Mouse (Mus musculus): Measurements from ENCODE around the gene Cox5a. TPM values are rescaled to one million over a fixed set of nuclear protein-coding genes. Genes with fewer than 3 reads are reported as not detected.

Cox5a gene
- polyA plus RNA-seq, 1 experiment from 2014 or later: 1,523 TPM

DNA sequence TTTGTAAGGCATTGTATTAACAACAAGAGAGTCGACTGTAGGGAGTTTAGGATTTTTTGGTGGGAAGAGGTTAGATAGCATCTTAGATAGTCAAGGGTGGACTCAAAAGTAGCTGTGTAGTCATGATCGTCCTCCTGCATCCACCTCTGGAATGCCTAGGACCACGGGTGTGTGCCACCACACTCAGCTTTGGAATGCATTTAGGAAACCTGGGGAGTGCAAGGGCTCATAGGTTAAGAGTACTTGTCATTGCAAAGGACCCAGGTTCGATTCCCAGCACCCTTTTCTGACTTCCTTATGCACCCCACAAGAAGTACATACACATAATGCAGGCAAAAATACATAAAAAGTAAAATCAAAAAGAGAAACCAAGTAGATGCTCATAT, 1.8 kb downstream of the Cox5a start:
- TF ChIP-seq CTCF (IDR thresholded peaks at IDR 0.05; ENCODE audit: low read depth): no peak
- Histone ChIP-seq H3K9ac (ENCODE audit: low read depth, low read length) (no peak overlapping the region), H3K27ac (ENCODE audit: low read depth, low read length) (no peak overlapping the region), H3K27me3 (replicated peaks; ENCODE audit: control insufficient read depth, insufficient read depth, low read length) (no peaks in the 10 kb centered on the region), H3K9me3 (ENCODE audit: control insufficient read depth) (no peaks in the 10 kb centered on the region), H3K4me2 (replicated peaks; ENCODE audit: low read depth) (peak overlapping the region; percentile 76), H3K4me1 (replicated peaks; ENCODE audit: control insufficient read depth, insufficient read depth, low read length) (peaks cover 21% of the 10 kb centered on the region; the same call in 1 of the 2 replicates), H3K4me3 (ENCODE audit: low read depth, low read length) (peak overlapping the region; percentile 96), H3K36me3 (ENCODE audit: control insufficient read depth, insufficient read depth) (no peaks in the 10 kb centered on the region; the same call in 1 of the 2 replicates)
- no peak for ATAC-seq
- 55% methylated on average over 4 of the region's 4 CpGs for WGBS

DNA sequence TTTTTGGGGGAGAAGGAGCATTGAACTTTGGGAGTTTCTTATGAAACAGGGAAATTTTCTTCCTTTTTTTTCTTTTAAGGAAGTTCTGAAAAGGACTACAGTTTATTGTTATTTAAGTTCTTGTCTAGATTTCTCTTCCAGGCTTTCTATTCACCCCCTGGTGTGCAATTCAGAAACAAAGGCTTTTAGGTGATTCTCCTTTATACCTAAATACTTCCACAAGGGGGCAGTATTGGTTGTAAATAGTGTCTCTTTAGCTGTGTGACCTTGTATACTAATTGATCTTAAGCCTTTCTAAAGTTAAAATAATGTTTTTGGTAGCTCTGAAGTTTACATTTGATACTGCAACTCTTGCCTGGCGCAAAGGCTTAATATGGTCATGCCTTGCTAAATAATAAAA, 2.7 kb downstream of the Cox5a start:
- Histone ChIP-seq H3K9me3 (ENCODE audit: control insufficient read depth) (no peaks in the 10 kb centered on the region), H3K27me3 (replicated peaks; ENCODE audit: control insufficient read depth, insufficient read depth, low read length) (no peaks in the 10 kb centered on the region), H3K4me2 (replicated peaks; ENCODE audit: low read depth) (0 out of 2 replicates have a peak overlapping the region, but pooled peaks have one; percentile 17), H3K36me3 (ENCODE audit: control insufficient read depth, insufficient read depth) (peaks cover under 1% of the 10 kb centered on the region), H3K4me3 (ENCODE audit: low read depth, low read length) (no peak overlapping the region), H3K4me1 (replicated peaks; ENCODE audit: control insufficient read depth, insufficient read depth, low read length) (peaks cover 21% of the 10 kb centered on the region; the same call in 1 of the 2 replicates), H3K9ac (ENCODE audit: low read depth, low read length) (no peak overlapping the region), H3K27ac (ENCODE audit: low read depth, low read length) (no peak overlapping the region)
- WGBS: 75% methylated on average over 1 of the region's 1 CpGs
- ATAC-seq: no peak
- TF ChIP-seq CTCF (IDR thresholded peaks at IDR 0.05; ENCODE audit: low read depth): peak; percentile 73

DNA sequence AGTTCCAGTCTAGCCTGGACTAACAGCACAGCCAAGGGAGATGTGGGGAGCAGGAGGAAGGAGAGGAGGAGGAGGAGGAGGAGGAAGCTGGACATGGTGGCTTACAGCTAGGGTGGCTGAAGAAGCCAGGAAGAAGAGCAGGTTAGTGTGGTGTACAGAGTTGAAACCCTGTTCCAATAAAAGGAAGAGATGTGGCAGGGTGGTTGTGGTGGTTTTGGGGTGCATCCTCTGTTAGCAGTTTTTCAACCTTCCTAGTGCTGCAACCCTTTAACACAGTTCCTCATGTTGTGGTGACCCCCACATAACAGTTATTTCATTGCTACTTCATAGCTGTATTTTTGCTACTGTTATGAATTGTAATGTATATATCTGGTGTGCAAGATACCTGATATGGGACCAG, 3.4 kb downstream of the Cox5a start:
- peaks cover 21% of the 10 kb centered on the region; the same call in 1 of the 2 replicates for H3K4me1 ChIP-seq (replicated peaks; ENCODE audit: control insufficient read depth, insufficient read depth, low read length)
- H3K4me3 ChIP-seq (ENCODE audit: low read depth, low read length): no peak overlapping the region
- H3K27me3 ChIP-seq (replicated peaks; ENCODE audit: control insufficient read depth, insufficient read depth, low read length): no peaks in the 10 kb centered on the region
- H3K4me2 ChIP-seq (replicated peaks; ENCODE audit: low read depth): 0 out of 2 replicates have a peak overlapping the region, but pooled peaks have one; percentile 17
- no peak for ATAC-seq
- peaks cover 4% of the 10 kb centered on the region for H3K36me3 ChIP-seq (ENCODE audit: control insufficient read depth, insufficient read depth)
- no peak overlapping the region for H3K9ac ChIP-seq (ENCODE audit: low read depth, low read length)
- no peak overlapping the region for H3K27ac ChIP-seq (ENCODE audit: low read depth, low read length)
- H3K9me3 ChIP-seq (ENCODE audit: control insufficient read depth): no peaks in the 10 kb centered on the region
- TF ChIP-seq CTCF (IDR thresholded peaks at IDR 0.05; ENCODE audit: low read depth): no peak

DNA sequence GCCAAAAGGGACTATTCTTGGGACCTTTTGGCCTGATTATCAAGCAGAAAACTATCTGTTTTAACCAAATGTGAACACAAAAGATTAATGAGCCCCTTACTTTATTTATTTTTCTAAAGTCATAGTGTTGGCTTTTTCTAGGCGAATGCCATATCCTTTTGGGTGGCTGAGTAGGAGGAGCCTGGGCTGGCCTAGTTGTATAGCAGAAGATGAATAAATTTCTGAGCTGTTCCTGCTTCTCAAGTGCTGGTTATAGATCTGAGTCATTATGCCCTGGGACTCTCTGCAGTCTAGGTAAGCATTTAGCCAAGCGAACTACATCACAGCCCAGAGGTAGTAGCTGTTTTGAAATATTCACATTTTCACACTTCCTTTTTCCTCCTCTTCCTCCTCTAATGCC, 4.4 kb downstream of the Cox5a start:
- TF ChIP-seq CTCF (IDR thresholded peaks at IDR 0.05; ENCODE audit: low read depth): no peak
- Histone ChIP-seq H3K9ac (ENCODE audit: low read depth, low read length) (no peak overlapping the region), H3K9me3 (ENCODE audit: control insufficient read depth) (no peaks in the 10 kb centered on the region), H3K27me3 (replicated peaks; ENCODE audit: control insufficient read depth, insufficient read depth, low read length) (no peaks in the 10 kb centered on the region), H3K36me3 (ENCODE audit: control insufficient read depth, insufficient read depth) (peaks cover 4% of the 10 kb centered on the region), H3K27ac (ENCODE audit: low read depth, low read length) (no peak overlapping the region), H3K4me2 (replicated peaks; ENCODE audit: low read depth) (no peak overlapping the region), H3K4me3 (ENCODE audit: low read depth, low read length) (no peak overlapping the region), H3K4me1 (replicated peaks; ENCODE audit: control insufficient read depth, insufficient read depth, low read length) (peaks cover 21% of the 10 kb centered on the region; the same call in 1 of the 2 replicates)
- 40% methylated on average over 2 of the region's 2 CpGs for WGBS
- no peak for ATAC-seq

DNA sequence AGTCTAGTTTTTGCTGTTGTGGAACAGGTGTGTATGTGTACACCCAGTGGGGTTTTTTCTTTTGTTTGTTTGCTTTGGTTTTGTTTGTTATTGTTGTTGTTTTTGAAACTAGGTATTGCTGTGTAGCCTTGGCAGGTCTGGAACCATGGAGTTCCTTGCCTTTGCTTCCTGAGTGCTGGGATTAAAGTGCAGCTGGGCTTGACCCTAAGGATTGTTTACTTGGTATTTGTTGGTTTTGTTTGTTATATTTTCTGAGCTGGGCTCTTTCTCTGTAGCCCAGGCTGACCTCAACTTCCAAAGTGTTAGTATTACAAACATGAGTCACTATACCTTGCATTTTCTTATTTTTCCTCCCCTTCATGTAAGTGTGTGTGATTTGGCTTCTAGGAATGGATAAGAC, 5.4 kb downstream of the Cox5a start:
- Histone ChIP-seq H3K27ac (ENCODE audit: low read depth, low read length) (no peak overlapping the region), H3K27me3 (replicated peaks; ENCODE audit: control insufficient read depth, insufficient read depth, low read length) (no peaks in the 10 kb centered on the region), H3K36me3 (ENCODE audit: control insufficient read depth, insufficient read depth) (peaks cover 10% of the 10 kb centered on the region), H3K4me1 (replicated peaks; ENCODE audit: control insufficient read depth, insufficient read depth, low read length) (peaks cover 21% of the 10 kb centered on the region; the same call in 1 of the 2 replicates), H3K9me3 (ENCODE audit: control insufficient read depth) (no peaks in the 10 kb centered on the region), H3K4me3 (ENCODE audit: low read depth, low read length) (no peak overlapping the region), H3K4me2 (replicated peaks; ENCODE audit: low read depth) (no peak overlapping the region), H3K9ac (ENCODE audit: low read depth, low read length) (no peak overlapping the region)
- no peak for TF ChIP-seq CTCF (IDR thresholded peaks at IDR 0.05; ENCODE audit: low read depth)
- no peak for ATAC-seq

DNA sequence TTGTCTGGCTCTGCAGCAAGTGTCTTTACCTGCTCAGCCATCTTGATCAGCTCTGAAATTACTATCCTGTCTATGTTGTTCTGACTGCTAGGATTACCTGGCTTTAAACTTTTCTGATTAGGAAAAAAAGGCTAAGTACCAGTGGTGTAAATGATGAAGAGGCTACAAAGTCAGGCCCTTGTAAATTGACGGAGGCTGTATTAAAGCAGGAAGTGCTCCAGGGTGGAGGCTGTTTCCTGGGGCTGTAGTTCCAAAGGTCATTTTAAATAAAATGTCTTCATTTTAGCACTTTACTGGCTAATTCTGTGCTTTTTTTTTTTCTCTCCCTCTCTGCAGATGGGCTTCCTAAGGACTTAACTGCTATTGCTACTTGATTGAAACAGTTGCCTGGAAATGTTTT, 10.9 kb downstream of the Cox5a start:
- Histone ChIP-seq H3K9me3 (ENCODE audit: control insufficient read depth) (no peaks in the 10 kb centered on the region), H3K27ac (ENCODE audit: low read depth, low read length) (peak overlapping the region; percentile 69), H3K27me3 (replicated peaks; ENCODE audit: control insufficient read depth, insufficient read depth, low read length) (no peaks in the 10 kb centered on the region), H3K4me1 (replicated peaks; ENCODE audit: control insufficient read depth, insufficient read depth, low read length) (no peaks in the 10 kb centered on the region), H3K36me3 (ENCODE audit: control insufficient read depth, insufficient read depth) (peaks cover 34% of the 10 kb centered on the region), H3K4me3 (ENCODE audit: low read depth, low read length) (no peak overlapping the region), H3K4me2 (replicated peaks; ENCODE audit: low read depth) (no peak overlapping the region), H3K9ac (ENCODE audit: low read depth, low read length) (no peak overlapping the region)
- ATAC-seq: no peak
- TF ChIP-seq CTCF (IDR thresholded peaks at IDR 0.05; ENCODE audit: low read depth): no peak
- WGBS: 22% methylated on average over 1 of the region's 1 CpGs

DNA sequence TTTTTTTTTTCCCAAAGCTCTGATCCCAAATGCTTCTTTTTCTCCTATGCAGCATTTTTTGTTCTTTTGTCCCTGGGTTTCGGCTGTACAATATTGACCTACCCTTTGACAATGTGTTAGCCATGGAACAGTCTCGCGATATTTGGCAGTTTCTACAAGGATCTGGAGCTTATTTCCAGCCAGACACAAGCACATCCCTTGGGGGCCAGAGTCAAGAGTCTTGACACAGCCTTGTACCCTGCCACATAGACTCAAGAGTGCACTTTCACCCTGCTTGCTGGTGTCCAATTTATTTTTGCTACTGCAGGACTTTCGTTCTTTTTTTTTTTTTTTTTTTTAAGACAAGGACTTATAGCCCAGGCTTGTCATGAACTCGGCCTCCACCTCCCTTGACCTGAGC, 15.3 kb downstream of the Cox5a start:
- Histone ChIP-seq H3K4me2 (replicated peaks; ENCODE audit: low read depth) (peak overlapping the region; percentile 95; the same call in 1 of the 2 replicates), H3K27me3 (replicated peaks; ENCODE audit: control insufficient read depth, insufficient read depth, low read length) (no peaks in the 10 kb centered on the region), H3K36me3 (ENCODE audit: control insufficient read depth, insufficient read depth) (peaks cover 28% of the 10 kb centered on the region), H3K9me3 (ENCODE audit: control insufficient read depth) (no peaks in the 10 kb centered on the region), H3K4me1 (replicated peaks; ENCODE audit: control insufficient read depth, insufficient read depth, low read length) (0 out of 2 replicates have a peak, but pooled peaks cover 4% of the 10 kb centered on the region), H3K27ac (ENCODE audit: low read depth, low read length) (no peak overlapping the region), H3K9ac (ENCODE audit: low read depth, low read length) (0 out of 2 replicates have a peak overlapping the region, but pooled peaks have one; percentile 81), H3K4me3 (ENCODE audit: low read depth, low read length) (no peak overlapping the region)
- WGBS: 86% methylated on average over 5 of the region's 5 CpGs
- TF ChIP-seq CTCF (IDR thresholded peaks at IDR 0.05; ENCODE audit: low read depth): no peak
- ATAC-seq: no peak
